Mouse (Mus musculus): ENCODE measurements around the gene Gas7.
A peak's percentile ranks its signal among the peaks of the same experiment; 100 is the strongest.

The Gas7 gene

DNA sequence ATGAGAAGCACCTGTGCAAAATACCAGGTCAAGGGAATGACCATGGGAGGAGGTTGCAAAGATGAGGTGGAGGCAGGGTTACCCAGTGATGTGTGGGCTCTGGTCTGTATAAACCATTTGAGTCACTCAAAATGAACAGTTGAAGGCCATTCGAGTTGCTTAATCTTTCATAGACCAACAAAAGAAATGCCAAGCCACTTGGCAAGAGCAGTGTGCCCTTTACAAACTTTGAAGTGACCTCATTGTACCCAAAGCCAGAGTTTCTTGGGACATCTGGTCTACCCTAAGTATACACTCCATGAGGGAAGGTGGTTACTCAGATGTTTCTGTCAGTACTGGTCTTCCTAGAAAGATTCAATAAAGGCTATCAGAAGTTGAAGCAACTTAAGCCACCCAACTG, 80.5 kb downstream of the Gas7 start:
- no peak for DNase-seq (ENCODE audit: low spot score)

DNA sequence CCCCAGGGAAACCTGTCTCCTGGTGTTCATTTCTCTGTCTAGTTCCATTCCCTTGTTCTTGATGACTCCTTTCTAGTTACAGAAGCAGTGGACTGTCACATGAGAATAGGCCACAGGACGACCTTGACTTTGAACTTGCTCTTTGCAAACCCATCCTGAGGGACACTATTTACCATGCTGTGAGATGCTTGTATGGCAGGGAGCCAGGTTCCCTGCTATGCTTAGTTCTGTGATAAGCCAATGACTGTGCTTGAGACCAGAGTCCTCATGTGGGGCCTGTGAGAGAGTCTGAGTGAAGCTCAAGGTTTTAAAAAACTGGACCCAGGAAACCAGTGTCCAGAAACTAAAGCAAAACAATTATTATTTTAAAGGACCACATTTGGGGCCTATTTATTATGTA, 81.2 kb downstream of the Gas7 start:
- DNase-seq (ENCODE audit: low spot score): no peak

DNA sequence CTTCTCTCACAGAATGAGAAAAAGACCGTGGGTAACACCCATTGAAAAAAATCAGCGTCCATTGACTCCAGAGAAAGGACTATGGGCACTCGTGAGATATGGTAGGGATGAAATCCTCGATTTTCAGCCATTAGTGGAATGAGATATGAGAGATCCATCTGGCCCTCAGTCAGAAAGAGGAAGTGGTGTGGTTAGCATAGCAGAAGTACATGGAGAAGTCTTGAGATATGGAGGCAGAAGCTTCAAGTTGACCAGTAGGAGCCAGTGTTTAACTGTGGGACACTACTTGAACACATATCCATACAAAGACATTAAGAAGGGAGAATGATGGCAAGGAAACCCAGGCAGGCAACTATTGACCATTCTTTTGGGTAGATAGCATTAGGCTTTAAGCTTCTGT, 82.1 kb downstream of the Gas7 start:
- no peak for DNase-seq (ENCODE audit: low spot score)

DNA sequence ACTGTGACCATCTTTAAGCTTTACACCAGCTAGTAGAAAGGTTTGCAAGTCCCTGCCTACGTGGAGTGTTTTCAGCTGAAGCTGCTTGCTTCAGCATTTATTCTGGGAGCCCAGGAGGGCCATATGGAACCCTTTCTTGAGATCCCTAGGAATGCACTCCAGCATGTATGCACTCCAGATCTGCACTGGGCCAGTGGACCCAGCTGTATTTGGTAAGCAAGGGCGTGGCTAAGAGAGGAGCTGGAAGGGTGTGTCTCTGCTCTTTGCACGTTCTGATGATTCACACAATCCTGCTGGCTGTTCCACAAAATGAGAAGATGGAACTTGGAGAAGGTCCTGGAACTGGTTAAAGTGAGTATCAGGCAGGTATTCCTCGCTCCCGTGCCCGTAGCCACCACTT, 83.3 kb downstream of the Gas7 start:
- peak; percentile 56 for DNase-seq (ENCODE audit: low spot score)

DNA sequence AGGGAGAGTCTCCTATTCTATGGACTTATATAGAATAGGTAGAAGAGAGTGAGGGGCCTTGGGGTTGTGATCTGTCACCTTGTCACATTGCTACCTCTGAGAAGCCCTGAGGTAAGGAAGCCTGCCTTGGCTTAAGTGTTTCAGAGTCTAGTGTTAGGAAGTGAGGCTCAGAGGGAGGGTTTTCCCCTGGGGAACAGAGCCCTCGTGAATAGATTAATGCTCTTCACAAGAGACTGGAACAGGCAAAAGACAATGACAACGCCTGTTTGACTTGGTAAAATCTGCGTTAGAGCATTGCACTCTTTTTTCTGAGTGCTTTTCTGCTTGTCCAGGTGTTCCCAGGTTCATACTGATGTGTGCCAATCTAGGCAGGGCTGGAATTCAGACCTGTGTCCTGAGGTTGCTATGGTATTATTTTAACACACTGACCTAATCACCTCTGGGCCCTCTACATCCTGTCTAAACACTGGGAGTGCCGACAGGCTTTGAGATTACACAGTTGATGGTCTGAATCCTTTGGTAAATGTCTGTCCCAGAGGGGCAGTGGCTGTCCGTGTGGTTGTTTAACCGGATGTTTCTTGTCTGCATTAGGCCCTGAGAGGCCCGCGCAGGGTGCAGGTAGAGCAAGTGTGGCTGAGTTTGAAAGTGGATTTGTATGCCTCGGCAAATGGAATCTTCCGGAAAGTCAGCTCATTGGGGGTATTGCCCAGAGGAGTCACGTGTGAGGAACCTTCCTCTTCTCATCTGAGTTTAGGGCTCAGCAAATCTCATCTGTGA, 89.6 kb downstream of the Gas7 start:
- no peak for DNase-seq (ENCODE audit: low spot score)

DNA sequence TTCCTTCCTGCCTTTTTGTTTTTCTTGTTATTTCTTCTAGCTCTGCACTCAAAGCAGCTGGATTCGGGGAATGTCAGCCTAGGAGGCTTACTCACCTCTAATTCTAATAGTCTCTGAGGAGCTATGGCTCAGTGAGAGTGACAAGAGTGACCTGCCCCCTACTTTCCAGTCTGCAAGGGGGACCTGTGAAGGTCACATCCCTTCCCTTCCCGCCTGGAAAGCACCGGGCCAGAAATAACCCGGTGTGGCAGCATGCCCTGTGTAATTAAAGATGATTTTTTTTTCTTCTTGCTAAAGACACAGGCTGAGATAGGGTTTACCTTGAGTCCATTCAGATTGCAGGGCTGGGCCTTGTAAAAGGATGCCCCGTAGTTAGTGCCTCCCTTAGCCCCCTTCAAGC, 91.3 kb downstream of the Gas7 start:
- DNase-seq (ENCODE audit: low spot score): no peak

DNA sequence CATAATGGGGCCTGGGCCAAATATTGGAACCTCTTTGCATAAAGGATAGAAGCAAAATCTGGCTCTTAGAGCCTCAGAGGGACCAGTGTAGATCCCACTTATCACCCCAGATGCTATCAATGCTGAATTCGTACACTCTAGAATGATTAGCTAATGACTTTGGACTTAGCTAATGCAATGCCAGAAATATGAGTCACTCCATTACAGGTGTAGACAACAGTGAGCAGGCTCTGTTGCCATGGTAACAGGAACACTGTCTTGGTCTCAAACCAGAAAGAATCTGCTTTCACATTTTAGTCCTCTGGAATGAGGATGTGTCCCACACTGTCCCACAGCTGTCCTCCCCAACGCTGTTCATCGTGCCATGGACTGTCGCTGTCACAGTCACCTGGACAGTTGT, 94.1 kb downstream of the Gas7 start:
- no peak for DNase-seq (ENCODE audit: low spot score)

DNA sequence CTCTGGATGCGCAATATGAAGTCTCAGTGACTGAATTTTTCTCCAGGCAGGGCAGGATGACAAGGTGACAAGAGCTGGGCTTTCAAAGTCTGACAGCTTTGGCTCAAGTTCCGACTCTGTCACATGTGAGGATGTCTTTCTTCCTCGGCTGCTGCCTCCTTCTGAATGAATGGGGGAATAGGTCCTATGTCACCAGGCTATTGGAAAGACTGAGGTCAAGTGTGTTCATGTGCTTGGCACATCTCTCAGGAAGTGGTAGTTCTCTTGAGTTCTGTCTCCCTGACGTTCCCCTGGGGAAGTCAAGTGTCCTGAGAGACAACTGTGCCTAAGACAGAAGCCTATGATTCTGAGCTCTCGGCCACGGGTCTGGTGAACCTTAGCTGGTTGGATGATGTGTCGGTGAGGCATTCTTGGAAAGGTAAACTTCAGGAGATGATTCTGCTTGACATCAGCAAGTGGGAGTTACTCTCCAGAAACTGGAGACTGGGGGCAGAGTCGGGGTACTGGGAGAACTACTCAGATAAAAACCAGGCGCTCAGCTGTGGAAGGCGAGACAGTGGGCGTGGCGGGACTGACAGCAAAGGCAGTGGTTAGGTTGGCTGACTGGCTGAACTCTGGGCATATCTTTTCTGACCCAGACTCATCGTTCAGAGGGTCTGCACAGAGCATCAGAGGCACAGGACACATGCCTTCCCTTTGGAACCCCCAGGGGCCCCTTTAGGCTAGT, 94.7 kb downstream of the Gas7 start:
- no peak for DNase-seq (ENCODE audit: low spot score)

DNA sequence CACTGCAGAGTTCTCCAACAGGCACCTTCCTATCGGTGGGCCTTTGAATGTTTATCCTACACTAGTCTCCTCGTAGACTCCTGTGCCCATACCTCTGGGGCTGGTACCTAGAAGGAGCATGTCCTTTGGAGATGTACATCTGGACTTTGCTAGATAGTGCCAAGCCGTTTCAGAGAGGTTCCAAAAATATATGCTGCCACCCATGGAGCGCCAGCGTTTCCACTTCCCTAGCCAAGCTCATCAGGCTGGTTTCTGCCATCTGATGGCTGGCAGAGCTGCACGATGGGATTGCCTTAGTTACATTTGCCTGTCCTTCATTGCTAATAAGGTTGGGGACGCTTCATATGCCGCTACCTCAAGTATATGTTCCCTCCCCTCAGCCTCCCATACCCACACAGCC, 97.2 kb downstream of the Gas7 start:
- no peak for DNase-seq (ENCODE audit: low spot score)

DNA sequence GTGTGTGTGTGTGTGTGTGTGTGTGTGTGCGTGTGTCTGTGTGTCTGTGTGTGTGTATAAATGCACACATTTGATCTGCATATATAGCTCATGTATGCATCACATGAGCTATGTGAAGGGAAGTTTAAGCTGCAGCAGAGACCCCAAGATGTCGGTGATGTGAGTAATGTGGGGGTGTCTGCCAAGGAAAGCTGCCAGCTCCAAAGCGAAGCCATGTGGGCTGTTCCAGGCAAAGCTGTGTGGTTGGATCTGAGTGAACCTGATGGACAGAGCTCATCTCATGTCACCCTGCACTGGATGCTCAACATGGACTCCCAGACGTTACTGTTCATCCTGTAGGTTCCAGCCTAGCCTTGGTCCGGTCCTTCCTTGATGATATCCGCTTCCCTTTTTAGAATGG, 99.0 kb downstream of the Gas7 start:
- no peak for DNase-seq (ENCODE audit: low spot score)

DNA sequence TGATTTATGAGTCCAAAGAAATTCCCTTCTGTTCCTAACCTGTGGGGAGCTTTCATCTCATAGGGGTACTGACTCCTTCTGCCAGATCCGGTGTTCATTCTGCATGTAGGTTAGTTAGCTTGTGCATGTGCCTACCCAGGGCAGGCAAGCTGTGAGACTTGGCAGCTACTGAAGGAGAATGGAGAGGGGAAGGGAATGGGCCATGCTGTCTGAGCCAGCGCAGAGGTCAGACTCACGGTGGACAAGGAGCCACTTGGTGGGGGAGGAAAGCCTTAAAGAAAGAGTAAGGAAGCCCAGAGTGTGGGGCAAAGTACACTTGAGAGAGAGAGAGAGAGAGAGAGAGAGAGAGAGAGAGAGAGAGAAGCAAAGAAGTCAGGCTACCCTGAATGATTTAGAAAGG, 101.1 kb downstream of the Gas7 start:
- no peak for DNase-seq (ENCODE audit: low spot score)

DNA sequence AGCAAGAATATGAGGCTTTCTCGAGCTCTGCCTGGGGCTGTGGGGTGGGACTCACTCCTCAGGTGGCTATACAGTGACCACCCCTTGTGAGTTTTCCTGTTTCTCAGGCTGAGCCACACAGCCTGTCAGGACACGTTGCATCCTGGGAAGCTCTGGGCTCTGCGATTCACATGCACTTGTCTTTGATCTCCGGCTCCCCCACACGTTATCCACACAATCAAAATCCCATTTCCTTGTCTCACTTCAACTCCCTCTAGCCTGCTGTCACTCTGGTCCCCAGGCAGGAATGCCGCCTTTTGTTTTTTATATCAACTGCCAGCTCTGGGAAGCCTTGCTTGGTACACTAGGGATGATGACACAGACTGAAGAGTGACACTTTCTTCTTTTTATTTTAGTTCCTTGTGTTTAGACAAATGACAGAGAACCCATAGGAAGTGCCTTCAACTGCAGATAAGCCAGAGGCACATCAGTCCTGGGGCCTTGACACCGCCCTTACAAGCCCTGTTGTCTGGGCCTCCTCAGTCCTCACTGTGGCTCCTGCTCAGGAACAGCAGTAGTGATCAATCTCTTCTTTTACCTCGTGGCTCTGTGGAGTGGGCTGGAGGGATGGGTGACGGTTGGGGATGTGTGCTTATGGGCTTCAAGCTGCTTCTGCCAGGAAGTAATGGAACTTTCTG, 103.7 kb downstream of the Gas7 start:
- DNase-seq (ENCODE audit: low spot score): no peak

DNA sequence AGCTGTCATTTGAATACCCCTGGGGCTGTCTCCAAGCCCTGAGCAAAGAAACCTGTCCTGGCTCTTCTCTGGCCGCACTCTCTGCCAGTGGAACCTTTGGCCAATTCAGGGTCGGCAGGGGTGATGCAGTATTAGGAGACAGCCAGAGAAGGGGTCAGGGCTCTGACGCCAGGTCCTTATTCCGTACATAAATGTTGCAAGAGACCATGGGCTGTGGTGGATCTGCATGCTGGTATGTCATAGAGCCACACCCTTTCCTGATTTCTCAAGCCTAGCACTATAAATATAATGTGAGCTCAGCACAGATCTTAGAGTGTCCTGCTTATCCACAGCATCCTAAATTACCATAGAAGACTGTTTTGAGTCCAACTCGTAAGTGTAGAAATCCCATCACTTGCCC, 104.3 kb downstream of the Gas7 start:
- DNase-seq (ENCODE audit: low spot score): no peak

DNA sequence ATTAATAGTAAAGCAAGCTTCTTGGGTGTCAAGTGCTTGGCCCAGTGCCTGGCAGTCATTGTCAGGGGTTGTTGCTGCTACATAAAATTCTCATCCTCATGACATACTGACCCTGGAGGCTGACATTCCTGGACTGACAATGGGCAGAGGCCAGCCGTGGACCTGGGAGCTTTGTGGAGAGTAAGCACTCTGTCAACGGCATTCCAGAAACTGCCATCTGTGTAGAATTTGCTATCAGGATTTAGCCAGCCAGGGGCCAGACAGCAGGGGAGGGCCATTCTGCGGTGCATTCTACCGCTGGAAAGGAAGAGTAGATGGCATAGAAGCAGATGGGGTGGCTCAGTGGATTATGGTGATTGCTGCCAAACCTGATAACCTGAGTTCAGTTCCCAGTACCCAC, 106.4 kb downstream of the Gas7 start:
- no peak for DNase-seq (ENCODE audit: low spot score)

DNA sequence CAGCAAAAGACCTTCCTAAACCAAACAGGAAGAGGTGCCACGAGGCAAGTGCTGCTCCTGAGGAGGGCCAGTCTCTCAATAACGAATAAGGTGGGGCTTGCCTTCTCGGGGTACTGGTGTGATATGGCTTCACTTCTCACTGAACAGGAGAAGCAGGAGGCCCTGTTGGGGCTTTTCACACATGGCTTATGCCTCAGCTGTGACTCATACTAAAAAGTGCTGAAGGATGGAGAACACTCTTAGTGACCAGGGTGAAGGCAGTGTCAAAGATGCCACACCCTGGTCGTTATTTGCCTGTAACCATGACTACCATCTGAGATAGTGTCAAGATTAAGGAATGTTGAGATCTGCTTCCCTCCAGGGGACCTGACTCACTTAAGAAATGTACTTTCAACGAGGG, 107.9 kb downstream of the Gas7 start:
- no peak for DNase-seq (ENCODE audit: low spot score)

DNA sequence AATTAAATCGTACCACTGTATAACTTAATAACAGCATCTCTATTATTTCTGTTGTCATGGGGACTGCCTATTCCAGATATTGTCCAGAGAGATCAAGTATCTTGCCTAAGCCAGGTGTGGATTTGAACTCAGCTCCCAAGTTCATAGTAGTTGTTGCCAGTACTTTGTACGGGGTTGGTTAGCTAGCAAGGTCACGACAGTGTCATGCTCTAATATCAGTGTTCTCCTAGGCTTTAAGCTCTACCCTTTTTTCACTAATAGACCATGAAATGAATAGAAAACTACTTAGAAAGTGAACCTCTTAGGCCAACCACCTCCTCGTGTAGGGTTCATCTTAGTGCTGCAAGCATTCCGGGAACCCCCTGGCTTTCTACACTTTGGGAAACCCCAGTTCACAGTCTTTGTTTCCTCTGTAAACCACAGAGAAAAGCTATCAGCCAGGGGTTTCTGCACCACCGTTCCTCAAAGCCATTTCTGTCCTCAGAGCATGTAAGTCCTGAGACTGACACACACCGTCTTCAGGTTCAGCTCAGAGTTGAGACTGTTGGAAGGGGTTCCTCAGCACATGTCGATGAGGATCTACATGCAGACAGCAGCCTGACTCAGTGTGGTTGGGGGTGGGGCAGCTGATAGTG, 108.9 kb downstream of the Gas7 start:
- no peak for DNase-seq (ENCODE audit: low spot score)

DNA sequence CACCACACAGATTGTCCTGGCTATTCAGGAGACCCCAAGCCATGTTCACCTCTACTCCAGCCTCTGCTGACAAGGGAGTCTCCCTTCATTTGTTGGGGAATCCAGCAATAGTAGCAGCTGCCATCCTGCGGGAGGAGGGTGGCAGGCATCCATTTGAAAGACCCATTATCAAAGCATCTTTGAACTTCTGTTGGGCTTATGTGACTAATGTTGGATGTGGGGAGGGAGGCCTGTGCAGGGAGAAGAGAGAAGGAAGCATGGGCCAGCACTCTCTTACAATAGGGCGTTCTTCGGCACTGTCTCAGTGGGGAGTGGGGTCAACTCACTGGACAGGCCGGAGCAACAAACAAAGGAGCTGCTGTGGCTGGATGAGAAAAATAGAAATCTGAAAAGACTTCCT, 110.3 kb downstream of the Gas7 start:
- DNase-seq (ENCODE audit: low spot score): no peak

DNA sequence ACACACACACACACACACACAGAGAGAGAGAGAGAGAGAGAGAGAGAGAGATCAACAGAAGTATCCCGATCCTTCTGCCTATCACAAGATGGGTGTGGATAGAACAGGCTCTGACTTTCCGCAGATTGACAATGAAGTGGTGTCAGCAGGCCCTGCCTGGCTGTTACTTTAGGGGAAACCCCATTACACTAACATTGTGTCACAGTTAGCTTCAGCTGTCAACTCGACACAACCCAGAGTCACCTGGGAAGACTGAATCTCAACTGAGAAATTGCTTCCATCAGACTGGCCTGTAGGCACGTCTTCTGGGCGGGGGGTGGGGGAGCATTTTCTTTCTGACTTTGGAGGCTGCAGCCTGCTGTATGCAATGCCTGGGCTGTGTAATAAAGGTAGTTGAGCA, 111.5 kb downstream of the Gas7 start:
- DNase-seq (ENCODE audit: low spot score): no peak

DNA sequence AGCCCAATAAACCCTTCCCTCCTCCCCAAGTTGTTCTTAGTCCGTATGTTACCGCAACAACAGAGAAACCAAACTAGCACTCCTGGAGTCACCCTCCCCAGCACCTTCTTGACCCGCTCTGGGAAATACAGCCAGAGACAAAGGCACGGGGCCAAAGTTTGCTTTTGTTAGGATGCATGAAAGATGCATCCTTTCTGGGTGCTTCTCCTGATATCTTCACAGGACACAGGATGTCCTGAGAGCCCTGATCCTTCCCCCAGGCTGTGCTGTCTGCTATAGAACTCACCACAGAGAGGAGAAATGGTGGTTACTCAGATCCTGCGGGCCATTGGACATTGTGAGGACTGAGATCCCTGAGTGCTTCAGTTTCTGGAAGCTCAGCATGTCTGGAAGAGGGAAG, 111.9 kb downstream of the Gas7 start:
- no peak for DNase-seq (ENCODE audit: low spot score)

DNA sequence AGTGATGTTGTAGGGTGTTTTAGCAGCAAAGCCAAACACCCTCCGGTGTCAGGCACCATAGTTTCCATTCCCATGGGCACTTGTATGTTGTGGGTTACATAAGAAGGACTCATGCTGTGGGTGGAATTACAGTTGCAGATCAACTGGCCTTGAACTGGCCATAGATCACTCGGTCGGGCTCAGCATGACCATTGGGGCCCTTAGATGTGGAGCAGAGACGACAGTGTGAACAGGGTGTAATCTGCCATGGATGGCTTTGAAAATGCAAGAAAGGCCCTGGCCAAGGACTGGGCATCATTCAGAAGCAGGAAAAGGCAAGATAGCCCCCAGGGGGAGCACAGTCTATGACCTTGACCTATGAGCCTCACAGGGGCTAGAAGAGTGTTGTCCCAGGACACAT, 112.8 kb downstream of the Gas7 start:
- no peak for DNase-seq (ENCODE audit: low spot score)

DNA sequence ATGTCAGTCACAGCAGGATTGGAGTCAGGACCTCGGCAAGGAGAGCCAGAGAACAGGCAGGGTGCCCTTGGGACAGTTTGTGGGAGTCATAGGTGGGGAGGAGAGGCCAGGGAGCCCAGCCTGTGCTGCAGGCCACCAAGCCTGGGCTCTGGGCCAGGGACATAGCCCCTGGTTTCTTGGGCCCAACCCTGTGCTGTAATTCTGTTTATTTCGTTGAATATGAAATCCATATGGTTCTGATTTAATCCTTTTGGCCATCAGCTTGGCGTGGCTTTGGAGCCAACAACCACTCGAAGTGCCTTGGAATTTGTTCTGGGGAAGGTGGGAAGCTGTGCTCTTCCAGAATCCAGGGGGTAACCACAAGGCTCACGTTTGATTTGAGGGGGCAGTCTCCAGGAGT, 113.6 kb downstream of the Gas7 start:
- DNase-seq (ENCODE audit: low spot score): no peak

DNA sequence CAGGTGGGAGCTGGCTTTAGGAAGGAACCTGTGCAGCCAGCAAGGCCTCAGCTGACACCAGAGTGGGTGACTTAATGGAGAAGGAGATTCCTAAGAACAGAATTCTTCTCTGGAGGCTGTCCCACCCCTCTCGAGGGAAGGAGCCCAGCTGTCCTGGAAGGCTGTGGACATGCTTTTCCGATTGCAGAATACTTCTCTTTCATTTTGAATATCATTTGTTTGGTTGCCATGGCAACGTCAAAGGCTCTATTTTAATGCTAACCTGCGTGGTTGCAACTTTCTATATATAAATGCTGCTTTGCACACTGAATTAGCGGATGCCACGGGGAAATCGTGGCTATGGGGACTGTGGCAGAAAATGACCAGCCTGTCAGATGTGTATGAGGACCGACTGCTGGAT, 115.7 kb downstream of the Gas7 start:
- peak; percentile 56 for DNase-seq (ENCODE audit: low spot score)

DNA sequence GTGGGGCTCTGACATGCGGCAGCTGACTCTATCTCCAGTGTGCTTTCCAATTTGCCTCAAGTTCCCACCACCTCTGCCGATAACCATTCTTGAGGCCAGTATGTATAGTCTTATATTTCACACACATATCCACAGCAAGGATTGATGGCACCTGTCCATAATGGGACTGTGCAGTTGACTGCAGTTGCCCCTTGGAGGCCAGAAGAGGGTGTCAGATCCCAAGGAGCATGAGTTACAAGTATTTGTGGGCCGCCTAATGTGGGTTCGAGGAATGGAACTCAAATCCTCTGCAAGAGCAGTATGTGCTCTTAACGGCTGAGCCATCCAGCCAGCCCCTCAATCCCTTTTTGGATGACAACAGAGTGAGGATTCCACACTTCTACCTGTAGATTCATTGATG, 119.1 kb downstream of the Gas7 start:
- DNase-seq (ENCODE audit: low spot score): no peak
